Mouse (Mus musculus) CH12.LX (cell line): Measurements from ENCODE around the gene Sparcl1.

Source experiments
- BHLHE40 ChIP-seq: IDR thresholded peaks from 2 replicates; pipeline ENCODE4 v1.6.1; 2011; ENCODE audit warnings: mild to moderate bottlenecking, low read depth, low read length, improper control_type of control experiment
- CTCF ChIP-seq, 2 experiments: IDR thresholded peaks in 1 of 2; conservative IDR thresholded peaks in 1 of 2; 2 replicates each; pipeline ENCODE4 v1.5.1; 2011 to 2012; ENCODE audit warnings: low read depth in 2 of 2, low read length in 2 of 2, improper control_type of control experiment in 1 of 2, inconsistent platforms in 1 of 2, mild to moderate bottlenecking in 1 of 2, moderate library complexity in 1 of 2
- ELF1 ChIP-seq: IDR thresholded peaks from 2 replicates; pipeline ENCODE4 v1.6.1; 2014; ENCODE audit warnings: low read depth, mild to moderate bottlenecking, inconsistent platforms, low read length, improper control_type of control experiment
- HCFC1 ChIP-seq: IDR thresholded peaks from 2 replicates; pipeline ENCODE4 v1.6.1; 2012; ENCODE audit warnings: low read depth, mild to moderate bottlenecking, inconsistent platforms, low read length, improper control_type of control experiment
- MEF2A ChIP-seq: IDR thresholded peaks from 2 replicates; pipeline ENCODE4 v1.6.1; 2014; ENCODE audit warnings: low read depth, mild to moderate bottlenecking, inconsistent platforms, low read length, improper control_type of control experiment, borderline replicate concordance
- PAX5 ChIP-seq: IDR thresholded peaks from 2 replicates; pipeline ENCODE4 v1.6.1; 2012; ENCODE audit warnings: low read length, inconsistent platforms, mixed read lengths
- UBTF ChIP-seq: IDR thresholded peaks from 2 replicates; pipeline ENCODE4 v1.6.1; 2012; ENCODE audit warnings: low read depth, mild to moderate bottlenecking, inconsistent platforms, low read length, improper control_type of control experiment, moderate library complexity

DNA sequence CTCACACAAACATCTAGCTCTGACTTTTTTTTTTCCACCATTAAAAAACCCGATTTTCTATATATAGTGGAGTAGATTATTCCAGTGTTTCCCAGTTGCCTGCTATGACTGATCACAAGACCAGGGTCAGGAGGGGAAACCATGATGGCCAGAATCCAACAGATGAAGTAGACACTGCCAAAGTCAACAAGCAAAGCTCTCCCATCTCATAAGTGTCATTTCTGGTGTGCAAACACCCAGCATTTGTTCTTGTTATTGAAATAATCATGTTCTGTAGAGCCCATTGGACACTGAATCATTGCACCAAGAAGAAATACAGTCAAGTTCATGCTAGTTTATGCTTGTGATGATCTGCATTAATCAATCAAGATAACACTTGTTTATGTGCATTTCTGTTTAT is 47.9 kb upstream of the Sparcl1 start:
- TF ChIP-seq CTCF (conservative IDR thresholded peaks at IDR 0.05 in 1 of 2, IDR thresholded peaks at IDR 0.05 in 1 of 2; ENCODE audit: low read depth in 2 of 2, low read length in 2 of 2), result no peak
- no peak for TF ChIP-seq HCFC1
- no peak for TF ChIP-seq UBTF
- TF ChIP-seq ELF1, result no peak
- TF ChIP-seq PAX5, result no peak
- TF ChIP-seq MEF2A, result no peak
- TF ChIP-seq BHLHE40, result no peak
